Mouse (Mus musculus) liver, adult 2 months (tissue): ENCODE measurements around the gene Itih4.

Experiments
- CTCF ChIP-seq: fragments of 200-500 bp; IDR thresholded peaks from 2 replicates; pipeline ENCODE4 v1.5.1; 2011; ENCODE audit warnings: low read depth, low read length, control low read depth
- POLR2A ChIP-seq: fragments of 200-500 bp; IDR thresholded peaks from 2 replicates; pipeline ENCODE4 v1.6.1; 2011; ENCODE audit warnings: low read length, control low read depth; ENCODE audit not compliant: insufficient read depth; ENCODE audit errors: extremely low read depth

DNA sequence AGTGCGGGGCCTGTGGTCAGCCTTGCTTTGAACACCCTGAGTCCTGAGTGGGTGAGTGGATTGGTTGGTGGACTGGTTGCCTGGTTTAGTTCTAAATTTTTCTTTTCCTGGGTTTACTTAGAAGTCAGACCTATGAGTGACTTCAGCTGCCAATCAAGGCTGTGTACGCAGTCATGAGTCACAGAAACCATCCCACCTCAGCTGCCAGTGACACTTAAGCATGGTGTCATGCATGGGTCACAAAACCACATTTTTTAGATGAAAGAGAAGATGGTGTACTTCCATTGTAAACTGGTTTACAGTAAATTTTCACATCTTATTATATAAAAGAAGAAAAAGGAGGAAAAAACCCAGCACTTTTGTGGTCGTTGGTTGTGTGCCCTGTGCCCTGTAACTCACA lies 8.4 kb upstream of the Itih4 start:
- TF ChIP-seq POLR2A (no peak), CTCF (no peak)
